Mouse (Mus musculus) liver, embryonic 14.5 days (tissue): ENCODE results near the gene Dimt1. TPM values are rescaled to one million over a fixed set of nuclear protein-coding genes. Genes with fewer than 3 reads are reported as not detected.
"Not testable (repeated sequence)": the region's sequence is repeated elsewhere in the genome, so short reads cannot be mapped to it uniquely, and the experiment has no call there.

Experiments used
- ATAC-seq: fragments of 200-750 bp; cut with Nextera tagmentation; 2 replicates; pipeline ENCODE4 v1.8.0; 2017; ENCODE audit warnings: moderate number of reproducible peaks, mild to moderate bottlenecking, moderate library complexity; ENCODE audit not compliant: insufficient read depth
- DNase-seq, 3 experiments: peaks; one replicate each; pipeline ENCODE4 v3.0.0-alpha.2; 2012 to 2013; ENCODE audit warnings: low read depth in 3 of 3, low spot score in 3 of 3
- H3K27ac ChIP-seq: fragments of 300-500 bp; sonication (generic); 2 replicates; pipeline ENCODE4 v1.5.1; 2014; ENCODE audit warnings: moderate library complexity, mild to moderate bottlenecking, control low read depth, inconsistent platforms
- H3K27me3 ChIP-seq: fragments of 300-500 bp; sonication (generic); 2 replicates; pipeline ENCODE4 v1.6.1; 2014; ENCODE audit warnings: mild to moderate bottlenecking, low read length, moderate library complexity; ENCODE audit not compliant: control insufficient read depth, insufficient read depth
- H3K36me3 ChIP-seq: fragments of 300-500 bp; sonication (generic); replicated peaks from 2 replicates; pipeline ENCODE4 v1.6.1; 2014; ENCODE audit warnings: low read depth; ENCODE audit not compliant: control insufficient read depth, insufficient read depth
- H3K4me1 ChIP-seq, 2 experiments: fragments of 200-500 bp in 1 of 2; fragments of 300-500 bp in 1 of 2; sonication (generic) in 1 of 2; replicated peaks; 2 replicates each; pipeline ENCODE4 v1.6.1; 2012 to 2014; ENCODE audit warnings: antibody characterized with exemption in 1 of 2, inconsistent platforms in 1 of 2, low read length in 1 of 2; ENCODE audit not compliant: control insufficient read depth in 2 of 2, insufficient read depth in 2 of 2
- H3K4me2 ChIP-seq: fragments of 300-500 bp; sonication (generic); 2 replicates; pipeline ENCODE4 v1.6.1; 2014; ENCODE audit warnings: low read depth, mild to moderate bottlenecking, control low read depth, moderate library complexity
- H3K4me3 ChIP-seq, 2 experiments: fragments of 200-500 bp in 1 of 2; fragments of 300-500 bp in 1 of 2; sonication (generic) in 1 of 2; 2 replicates each; pipeline ENCODE4 v1.5.1; 2012 to 2014; ENCODE audit warnings: low read depth in 2 of 2, low read length in 2 of 2, mild to moderate bottlenecking in 2 of 2, control low read depth in 1 of 2, inconsistent platforms in 1 of 2, moderate library complexity in 1 of 2; ENCODE audit not compliant: insufficient read depth in 1 of 2
- H3K9ac ChIP-seq: fragments of 300-500 bp; sonication (generic); replicated peaks from 2 replicates; pipeline ENCODE4 v1.6.1; 2014; ENCODE audit warnings: mild to moderate bottlenecking, control low read depth, moderate library complexity
- H3K9me3 ChIP-seq: fragments of 300-500 bp; sonication (generic); 2 replicates; pipeline ENCODE4 v1.6.1; 2016; ENCODE audit warnings: low read length, mixed read lengths; ENCODE audit not compliant: control insufficient read depth
- CTCF ChIP-seq: IDR thresholded peaks from 2 replicates; pipeline ENCODE4 v1.5.1; 2016; ENCODE audit warnings: antibody characterized with exemption, low read depth, control low read depth
- EP300 ChIP-seq: IDR thresholded peaks from 2 replicates; pipeline ENCODE4 v1.6.1; 2016; ENCODE audit warnings: antibody characterized with exemption, low read depth
- WGBS: fragments of 180-500 bp; shearing (Covaris S2); extraction: QIAGEN DNeasy Blood & Tissue Kit; methylation state at CpG from one replicate; pipeline ENCODE4 v1.1.7; 2014; ENCODE audit not compliant: insufficient replicate concordance; 5-methylcytosine and 5-hydroxymethylcytosine counted together
- polyA plus RNA-seq, 2 experiments: library from polyadenylated mRNA; depleted of rRNA in 1 of 2; stranded (reverse) in 1 of 2; unstranded in 1 of 2; fragments of >200 nt; fragmentation: Nextera tagmentation in 1 of 2; extraction: Ambion mirVana in 1 of 2; gene quantifications; 2 replicates each; pipeline versions ENCODE4 v1.2.1 to v1.2.3; 2012 to 2014

Dimt1 gene
- polyA plus RNA-seq, 2 experiments: 9.2 to 19.5 TPM

DNA sequence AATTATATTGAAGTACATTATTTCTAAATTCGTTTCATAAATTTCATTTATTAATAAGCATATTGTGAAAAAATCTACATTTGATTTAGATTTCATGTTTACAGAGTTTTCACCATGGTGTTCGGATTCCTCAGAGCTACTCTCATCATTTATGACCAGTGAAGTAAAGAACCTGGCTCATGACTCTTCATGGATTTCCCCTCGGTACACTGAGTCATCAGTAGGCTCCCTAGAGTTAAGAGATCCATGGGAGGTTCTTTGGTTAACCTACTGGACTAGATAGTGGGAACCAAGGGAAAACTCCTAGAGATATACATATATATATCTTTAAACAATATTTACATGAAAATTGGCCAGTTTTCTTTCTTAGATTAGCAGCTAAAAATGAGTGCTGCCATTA, 13.6 kb downstream of the Dimt1 start:
- Histone ChIP-seq H3K27me3 (no peaks in the 10 kb centered on the region), H3K9me3 (no peaks in the 10 kb centered on the region), H3K4me1 (no peaks in the 10 kb centered on the region), H3K4me2 (no peak overlapping the region), H3K4me3 (no peak overlapping the region), H3K9ac (no peak overlapping the region), H3K36me3 (peaks cover 67% of the 10 kb centered on the region), H3K27ac (no peak overlapping the region)
- 89% methylated on average over 3 of the region's 3 CpGs for WGBS
- no peak for TF ChIP-seq CTCF
- no peak for TF ChIP-seq EP300
- no peak for ATAC-seq
- no peak for DNase-seq

DNA sequence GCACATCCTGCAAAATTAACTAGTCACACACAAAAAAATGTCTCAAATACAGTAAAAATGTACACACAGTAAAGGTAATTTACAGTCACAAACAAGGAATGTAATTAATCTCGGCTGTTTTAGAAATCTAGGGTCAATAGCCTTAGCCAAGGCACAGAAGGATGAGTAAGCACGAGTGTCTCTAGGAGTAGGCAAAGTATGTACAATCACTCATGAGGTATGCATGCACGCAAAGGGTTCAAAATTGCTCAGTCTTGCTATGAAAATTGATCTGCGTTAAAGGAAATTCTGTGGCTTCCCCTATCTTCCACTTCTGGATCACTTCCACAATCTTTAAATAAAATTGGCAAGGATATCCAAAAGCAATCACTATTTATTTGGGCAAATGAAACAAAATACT, 14.6 kb downstream of the Dimt1 start:
- DNase-seq (no peak), ATAC-seq (no peak)
- H3K27me3 ChIP-seq: no peaks in the 10 kb centered on the region
- no peak overlapping the region for H3K4me3 ChIP-seq
- H3K36me3 ChIP-seq: peaks cover 61% of the 10 kb centered on the region
- no peak overlapping the region for H3K9ac ChIP-seq
- H3K27ac ChIP-seq: no peak overlapping the region
- whole genome bisulfite sequencing: 85% methylated on average over 4 of the region's 4 CpGs
- H3K4me1 ChIP-seq: no peaks in the 10 kb centered on the region
- H3K9me3 ChIP-seq: no peaks in the 10 kb centered on the region
- no peak for TF ChIP-seq EP300
- TF ChIP-seq CTCF: no peak
- no peak overlapping the region for H3K4me2 ChIP-seq

DNA sequence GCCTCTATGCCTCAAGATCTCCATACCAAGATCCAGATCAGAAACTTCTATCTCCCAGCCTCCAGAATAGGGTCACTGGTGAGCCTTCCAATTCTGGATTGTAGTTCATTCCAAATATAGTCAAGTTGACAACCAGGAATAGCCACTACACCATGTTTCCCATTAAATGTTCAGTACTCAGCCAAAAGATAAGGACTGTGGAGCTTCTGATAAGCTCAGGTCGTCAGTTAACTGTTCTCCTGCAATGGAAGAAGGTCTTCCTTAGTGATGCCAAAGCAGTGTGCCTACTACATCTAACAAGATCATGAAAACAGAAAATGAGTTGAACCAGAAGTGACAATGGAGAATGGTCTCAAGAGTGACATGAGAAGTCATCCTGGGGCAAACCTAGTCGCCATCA, 50.0 kb downstream of the Dimt1 start:
- H3K27ac ChIP-seq: peak overlapping the region; percentile 65
- peak overlapping the region; percentile 60 for H3K4me2 ChIP-seq
- H3K4me1 ChIP-seq: peaks cover 53 to 54% of the 10 kb centered on the region in 2 experiments
- TF ChIP-seq CTCF (no peak), EP300 (no peak)
- no peaks in the 10 kb centered on the region for H3K27me3 ChIP-seq
- peak overlapping the region; percentile 48; the same call in 1 of the 2 replicates for H3K9ac ChIP-seq
- peaks cover 20% of the 10 kb centered on the region for H3K36me3 ChIP-seq
- ATAC-seq (no peak), DNase-seq (no peak)
- no peaks in the 10 kb centered on the region for H3K9me3 ChIP-seq
- no peak overlapping the region for H3K4me3 ChIP-seq
- WGBS: 41% methylated on average over 2 of the region's 2 CpGs

- peak overlapping the region; percentile 60 for H3K4me2 ChIP-seq
- peak overlapping the region; percentile 65 for H3K27ac ChIP-seq
- not testable (repeated sequence) for H3K9me3 ChIP-seq, ATAC-seq, H3K4me3 ChIP-seq, DNase-seq, H3K27me3 ChIP-seq
- H3K9ac ChIP-seq: peak overlapping the region; percentile 48
- peaks cover 14% of the 10 kb centered on the region for H3K36me3 ChIP-seq
- WGBS: 76% methylated on average over 3 of the region's 4 CpGs
- H3K4me1 ChIP-seq: peaks cover 54% of the 10 kb centered on the region in 2 experiments
These were observed 50.6 kb downstream of the Dimt1 start for GRCm38 (mm10) chr13:106997557-106997956.

GRCm38 (mm10) chr13:106998026-106998425, 51.1 kb downstream of the Dimt1 start:
- Histone ChIP-seq H3K4me3 (no peak overlapping the region), H3K27ac (peak overlapping the region; percentile 96), H3K9me3 (no peaks in the 10 kb centered on the region), H3K4me2 (peak overlapping the region; percentile 60), H3K27me3 (no peaks in the 10 kb centered on the region), H3K4me1 (peaks cover 54 to 56% of the 10 kb centered on the region in 2 experiments), H3K36me3 (peaks cover 9% of the 10 kb centered on the region), H3K9ac (peak overlapping the region; percentile 43; the same call in 1 of the 2 replicates)
- no peak for ATAC-seq
- TF ChIP-seq CTCF (no peak), EP300 (no peak)
- WGBS: 73% methylated on average over 2 of the region's 2 CpGs
- no peak for DNase-seq
